Mouse (Mus musculus): ENCODE results near the gene Tmem163. TPM values are rescaled to one million over a fixed set of nuclear protein-coding genes. Genes with fewer than 3 reads are reported as not detected.

Gene Tmem163
- total and polyA plus RNA-seq, 3 experiments, result 4.5 to 10.0 (median 8.1) TPM

GRCm38 (mm10) chr1:127453397-127453796 is 226.0 kb downstream of the Tmem163 start:
- Histone ChIP-seq H3K9me3 (replicated peaks; ENCODE audit: low read length) (peaks cover 9% of the 10 kb centered on the region), H3K27ac (ENCODE audit: insufficient read depth, low read depth) (no peak overlapping the region), H3K27me3 (replicated peaks) (no peaks in the 10 kb centered on the region), H3K4me1 (ENCODE audit: control insufficient read depth in 1 of 2, insufficient read depth in 2 of 2) (peaks cover 0 to 1% of the 10 kb centered on the region in 2 experiments; a peak in 2 of 4 replicates), H3K9ac (ENCODE audit: insufficient read depth, low read depth) (no peak overlapping the region), H3K79me2 (replicated peaks; ENCODE audit: control insufficient read depth, extremely low read depth, insufficient read depth, poor library complexity, severe bottlenecking) (no peaks in the 10 kb centered on the region), H3K4me2 (ENCODE audit: insufficient read depth, low read depth, poor library complexity, severe bottlenecking) (no peak overlapping the region), H3K36me3 (replicated peaks in 1 of 2; ENCODE audit: control insufficient read depth in 1 of 2, insufficient read depth in 1 of 2, low read length in 1 of 2) (peaks cover 0 to 54% of the 10 kb centered on the region in 2 experiments), H3K4me3 (replicated peaks in 1 of 3; ENCODE audit: low read depth in 2 of 3, low read length in 2 of 3, poor library complexity in 1 of 3) (no peak overlapping the region)
- no peak for DNase-seq (ENCODE audit: extremely low read depth)
- in situ Hi-C loops (cut with MboI; ENCODE audit: low pct_ligation_motif_present, low pct_unique_long_range_greater_than_20kb, low sequenced_read_pairs) (loop anchor here (10.0 kb wide), 1 partner anchor 429 kb away; no protein-coding TSS in a partner anchor), dilution Hi-C loops (cut with MboI; ENCODE audit: extremely low pct_ligation_motif_present, extremely low pct_unique_long_range_greater_than_20kb, low sequenced_read_pairs) (no loop called here)
- no peak for TF ChIP-seq SIN3A (IDR thresholded peaks at IDR 0.05; ENCODE audit: low read length)
- no peak for TF ChIP-seq IRF4 (IDR thresholded peaks at IDR 0.05; ENCODE audit: low read depth, low read length)
- no peak for TF ChIP-seq CHD1 (IDR thresholded peaks at IDR 0.05; ENCODE audit: low read depth, low read length)
- no peak for TF ChIP-seq ZC3H11A (IDR thresholded peaks at IDR 0.05; ENCODE audit: low read depth, low read length)
- no peak for TF ChIP-seq TBP (conservative IDR thresholded peaks at IDR 0.05; ENCODE audit: low read depth, low read length)
- TF ChIP-seq TCF12 (IDR thresholded peaks at IDR 0.05; ENCODE audit: low read depth, low read length), result no peak
- TF ChIP-seq JUN (IDR thresholded peaks at IDR 0.05; ENCODE audit: insufficient read depth, low read depth, low read length), result no peak
- TF ChIP-seq PAX5 (IDR thresholded peaks at IDR 0.05; ENCODE audit: low read length), result no peak
- no peak for TF ChIP-seq USF1 (IDR thresholded peaks at IDR 0.05; ENCODE audit: low read depth, low read length)
- TF ChIP-seq ELF1 (IDR thresholded peaks at IDR 0.05; ENCODE audit: low read depth, low read length), result no peak
- no peak for TF ChIP-seq NRF1 (IDR thresholded peaks at IDR 0.05; ENCODE audit: low read depth, low read length)
- no peak for TF ChIP-seq NELFE (IDR thresholded peaks at IDR 0.05; ENCODE audit: low read depth, low read length)
- no peak for TF ChIP-seq HCFC1 (IDR thresholded peaks at IDR 0.05; ENCODE audit: low read depth, low read length)
- no peak for TF ChIP-seq ETS1 (conservative IDR thresholded peaks at IDR 0.05; ENCODE audit: low read depth, low read length)
- no peak for TF ChIP-seq MYC (IDR thresholded peaks at IDR 0.05; ENCODE audit: low read depth, low read length)
- no peak for TF ChIP-seq E2F4 (IDR thresholded peaks at IDR 0.05; ENCODE audit: insufficient replicate concordance, low read depth, low read length)
- no peak for TF ChIP-seq BHLHE40 (IDR thresholded peaks at IDR 0.05; ENCODE audit: low read depth, low read length)
- no peak for TF ChIP-seq GABPA (IDR thresholded peaks at IDR 0.05; ENCODE audit: insufficient replicate concordance, low read depth, low read length)
- no peak for TF ChIP-seq MAZ (IDR thresholded peaks at IDR 0.05; ENCODE audit: low read depth, low read length)
- TF ChIP-seq CTCF (conservative IDR thresholded peaks at IDR 0.05 in 1 of 2, IDR thresholded peaks at IDR 0.05 in 1 of 2; ENCODE audit: low read depth in 2 of 2, low read length in 2 of 2), result no peak

- Histone ChIP-seq H3K4me3 (replicated peaks in 1 of 3; ENCODE audit: low read depth in 2 of 3, low read length in 2 of 3, poor library complexity in 1 of 3) (no peak overlapping the region), H3K9me3 (replicated peaks; ENCODE audit: low read length) (peaks cover 3% of the 10 kb centered on the region), H3K9ac (ENCODE audit: insufficient read depth, low read depth) (no peak overlapping the region), H3K4me2 (ENCODE audit: insufficient read depth, low read depth, poor library complexity, severe bottlenecking) (no peak overlapping the region), H3K27me3 (replicated peaks) (no peaks in the 10 kb centered on the region), H3K27ac (ENCODE audit: insufficient read depth, low read depth) (no peak overlapping the region), H3K4me1 (ENCODE audit: control insufficient read depth in 1 of 2, insufficient read depth in 2 of 2) (peaks cover 29 to 49% of the 10 kb centered on the region in 2 experiments), H3K79me2 (replicated peaks; ENCODE audit: control insufficient read depth, extremely low read depth, insufficient read depth, poor library complexity, severe bottlenecking) (no peaks in the 10 kb centered on the region), H3K36me3 (replicated peaks in 1 of 2; ENCODE audit: control insufficient read depth in 1 of 2, insufficient read depth in 1 of 2, low read length in 1 of 2) (peaks cover 5 to 36% of the 10 kb centered on the region in 2 experiments)
- no peak for DNase-seq (ENCODE audit: extremely low read depth)
- dilution Hi-C loops (cut with MboI; ENCODE audit: extremely low pct_ligation_motif_present, extremely low pct_unique_long_range_greater_than_20kb, low sequenced_read_pairs), result no loop called here
- in situ Hi-C loops (cut with MboI; ENCODE audit: low pct_ligation_motif_present, low pct_unique_long_range_greater_than_20kb, low sequenced_read_pairs), result no loop called here
- TF ChIP-seq RAD21 (IDR thresholded peaks at IDR 0.05; ENCODE audit: low read depth, low read length), result no peak
- no peak for TF ChIP-seq E2F4 (IDR thresholded peaks at IDR 0.05; ENCODE audit: insufficient replicate concordance, low read depth, low read length)
- TF ChIP-seq CTCF (conservative IDR thresholded peaks at IDR 0.05 in 1 of 2, IDR thresholded peaks at IDR 0.05 in 1 of 2; ENCODE audit: low read depth in 2 of 2, low read length in 2 of 2), result no peak
- no peak for TF ChIP-seq ZNF384 (IDR thresholded peaks at IDR 0.05; ENCODE audit: low read depth, low read length)
- no peak for TF ChIP-seq UBTF (IDR thresholded peaks at IDR 0.05; ENCODE audit: low read depth, low read length)
- no peak for TF ChIP-seq MYC (IDR thresholded peaks at IDR 0.05; ENCODE audit: low read depth, low read length)
- TF ChIP-seq POLR2AphosphoS2 (IDR thresholded peaks at IDR 0.05; ENCODE audit: low read depth, low read length), result no peak
- TF ChIP-seq MEF2A (IDR thresholded peaks at IDR 0.05; ENCODE audit: borderline replicate concordance, low read depth, low read length), result no peak
- TF ChIP-seq POLR2A (IDR thresholded peaks at IDR 0.05; ENCODE audit: low read depth, low read length), result no peak
- no peak for TF ChIP-seq SMC3 (IDR thresholded peaks at IDR 0.05; ENCODE audit: low read depth, low read length)
- no peak for TF ChIP-seq TBP (conservative IDR thresholded peaks at IDR 0.05; ENCODE audit: low read depth, low read length)
- no peak for TF ChIP-seq KAT2A (IDR thresholded peaks at IDR 0.05; ENCODE audit: insufficient replicate concordance, low read length)
- TF ChIP-seq MXI1 (IDR thresholded peaks at IDR 0.05; ENCODE audit: low read depth, low read length), result no peak
- TF ChIP-seq USF1 (IDR thresholded peaks at IDR 0.05; ENCODE audit: low read depth, low read length), result no peak
These were observed 234.4 kb downstream of the Tmem163 start for GRCm38 (mm10) chr1:127444836-127445485.
